Mouse (Mus musculus): Measurements from ENCODE around the gene Stard10.

The Stard10 gene

DNA sequence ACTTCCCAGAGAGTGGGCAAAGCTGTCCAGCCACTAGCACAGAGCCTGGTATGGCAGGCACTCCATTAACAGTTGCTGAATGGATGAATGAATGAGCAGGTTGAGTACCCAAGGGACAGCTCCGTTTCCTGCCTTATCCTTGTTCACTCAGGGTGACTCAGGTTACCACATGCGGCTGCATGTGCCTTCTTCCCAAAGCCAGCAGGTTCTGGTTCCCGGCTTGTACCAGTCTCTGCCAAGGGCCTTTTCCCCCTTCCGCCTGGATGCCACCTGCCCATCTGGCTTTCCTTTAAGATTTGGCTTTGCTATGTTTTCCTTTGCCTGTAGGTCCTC is 13.9 kb downstream of the Stard10 start:
- no peak for DNase-seq (ENCODE audit: low read depth)

DNA sequence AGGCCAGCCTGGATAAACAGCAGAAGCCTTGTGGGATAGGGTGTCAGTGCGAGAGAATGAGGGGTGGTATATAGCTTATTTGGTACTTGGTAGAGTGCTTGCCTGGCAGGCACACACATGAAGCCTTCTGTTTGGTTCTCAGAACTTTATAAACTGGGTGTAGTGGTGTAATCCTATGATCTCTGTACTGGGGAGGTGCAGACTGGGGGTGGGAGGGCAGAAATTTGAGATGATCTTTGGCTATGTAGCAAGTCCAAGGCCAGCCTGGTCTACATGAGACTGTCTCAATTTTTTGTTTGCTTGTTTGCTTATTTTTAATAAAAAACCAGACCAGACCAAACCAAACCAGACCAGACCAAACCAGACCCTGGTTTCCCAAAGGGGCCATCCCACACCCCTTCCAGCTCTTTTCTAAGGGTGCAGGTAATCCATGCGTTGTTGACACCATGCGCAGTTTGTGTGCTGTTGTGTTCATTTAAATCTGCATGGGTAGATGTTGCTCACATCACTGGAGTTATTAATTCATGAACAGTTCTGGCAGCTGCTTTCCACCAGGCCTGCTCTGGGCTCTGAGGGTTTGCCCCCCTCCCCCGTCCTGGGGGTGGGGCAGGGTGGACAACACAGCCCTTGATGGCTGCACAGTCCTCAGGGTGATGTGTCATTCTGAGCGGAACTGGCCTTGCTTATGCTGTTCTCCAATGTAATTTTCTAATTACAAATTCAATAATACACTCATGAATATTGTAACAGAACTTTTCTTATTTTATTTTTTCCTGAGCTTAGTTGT is 15.4 kb downstream of the Stard10 start:
- no peak for DNase-seq (ENCODE audit: low read depth)

DNA sequence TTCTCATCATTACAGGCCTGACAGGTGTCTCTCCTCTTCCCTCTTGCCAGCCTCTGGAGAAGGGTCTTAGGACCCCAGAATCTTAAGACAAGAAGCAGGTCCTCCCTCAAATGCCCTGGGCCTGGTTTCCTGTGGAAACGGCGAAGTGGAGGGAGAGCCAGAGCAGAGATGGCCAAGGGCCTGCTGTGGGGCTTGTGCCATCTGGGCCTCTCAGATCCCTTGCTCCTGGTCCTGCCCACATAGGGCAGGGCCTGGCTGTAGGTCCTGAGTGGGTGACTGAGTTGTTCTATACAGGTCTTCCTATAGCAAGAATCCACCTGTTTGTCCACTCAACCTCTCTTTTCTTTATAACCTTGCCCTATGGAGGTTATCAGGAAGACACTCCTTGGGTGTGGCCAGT is 18.3 kb downstream of the Stard10 start:
- no peak for DNase-seq (ENCODE audit: low read depth)

DNA sequence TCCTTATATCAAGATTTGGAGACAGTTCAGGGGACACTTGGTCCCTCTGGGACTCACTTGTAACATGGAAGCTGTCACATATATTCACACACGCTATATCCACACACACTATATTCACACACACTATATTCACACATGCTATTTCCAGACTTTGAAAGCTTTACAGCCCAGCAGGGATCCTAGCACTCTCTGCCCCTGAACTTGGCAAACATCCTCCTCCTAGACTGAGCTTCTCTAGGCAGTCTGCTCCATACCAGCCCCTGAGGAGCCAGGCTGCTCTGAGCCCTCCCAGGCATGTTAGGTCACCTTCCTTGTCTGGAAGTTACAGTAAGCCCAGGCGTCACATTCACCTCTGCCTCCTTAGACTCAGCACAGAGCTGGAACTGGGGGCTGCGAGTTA is 19.8 kb downstream of the Stard10 start:
- no peak for DNase-seq (ENCODE audit: low read depth)

DNA sequence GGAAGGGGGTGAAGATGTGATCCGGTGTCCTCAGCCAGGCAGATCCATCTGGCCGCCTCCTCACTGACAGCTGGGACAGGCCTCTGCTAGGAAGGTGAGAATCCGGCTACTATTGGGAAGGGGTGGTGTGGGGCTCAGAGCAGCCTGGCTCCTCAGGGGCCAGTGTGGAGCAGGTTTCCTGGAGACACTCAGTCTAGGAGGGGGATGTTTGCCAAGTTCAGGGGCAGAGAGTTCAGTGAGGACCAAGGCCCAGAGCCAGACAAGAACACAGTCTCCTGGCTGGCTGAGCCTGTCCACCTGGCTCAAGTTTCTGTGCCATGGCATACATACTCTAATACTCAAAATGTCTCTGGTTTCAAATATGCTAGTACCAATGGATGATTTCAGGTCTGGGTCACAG is 20.5 kb downstream of the Stard10 start:
- DNase-seq (ENCODE audit: low read depth) = no peak

DNA sequence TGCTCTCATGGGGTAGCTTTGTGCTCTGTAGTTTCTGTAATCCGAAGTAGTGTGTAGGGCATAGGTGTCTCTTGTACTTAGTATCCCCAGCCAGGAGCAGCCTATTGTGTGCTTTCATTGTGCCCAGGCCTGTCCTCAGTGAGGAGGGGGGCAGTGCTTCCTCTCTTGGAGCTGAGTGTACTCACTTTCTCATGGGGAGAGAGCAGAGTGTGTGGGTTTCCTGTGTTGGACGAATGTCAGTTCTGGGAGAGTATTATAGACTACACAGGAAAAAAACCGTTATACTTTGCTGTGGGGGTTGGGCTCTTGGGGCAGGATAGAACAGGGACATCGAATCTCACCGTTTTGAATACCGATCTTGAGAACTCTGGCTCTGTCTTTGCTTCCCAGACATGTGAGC is 24.5 kb downstream of the Stard10 start:
- peak; percentile 44 for DNase-seq (ENCODE audit: low read depth)

DNA sequence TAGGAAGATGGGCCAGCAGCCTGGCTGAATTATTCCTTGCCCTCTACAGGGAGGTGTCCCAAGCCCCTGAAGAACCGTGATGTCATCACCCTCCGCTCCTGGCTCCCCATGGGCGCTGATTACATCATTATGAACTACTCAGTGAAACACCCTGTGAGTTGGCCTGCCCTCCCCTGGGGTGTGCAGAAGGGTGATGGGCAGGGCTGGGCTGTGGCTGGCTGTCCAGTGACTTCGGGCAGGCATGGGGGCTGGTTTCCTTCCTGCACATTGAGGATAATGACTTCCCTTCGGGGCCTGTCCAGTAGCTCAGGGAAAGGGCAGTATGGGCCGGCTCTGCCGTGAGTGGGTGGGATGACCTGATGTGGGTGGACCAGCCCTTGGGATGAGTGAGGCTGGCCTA is 26.2 kb downstream of the Stard10 start:
- no peak for DNase-seq (ENCODE audit: low read depth)

DNA sequence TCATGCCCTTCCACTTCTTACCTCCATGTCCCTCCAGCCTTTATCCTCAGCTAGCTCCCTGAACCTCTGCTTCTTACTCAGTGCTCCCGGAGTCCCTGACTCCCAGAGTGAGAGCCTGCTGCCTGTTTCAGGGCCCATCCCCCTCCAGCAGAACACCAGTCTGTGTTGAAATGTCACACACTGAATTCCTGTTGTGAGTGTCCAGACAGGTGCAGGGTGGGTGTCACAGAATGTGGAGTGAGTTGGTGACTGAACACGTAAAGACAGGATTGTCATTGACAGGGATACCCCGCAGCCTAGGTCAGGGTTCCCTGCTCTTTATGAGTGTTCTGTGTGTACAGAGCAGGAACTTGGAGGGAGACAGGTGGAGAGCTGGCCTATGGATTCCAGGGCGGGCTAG is 28.0 kb downstream of the Stard10 start:
- DNase-seq (ENCODE audit: low read depth) = no peak

DNA sequence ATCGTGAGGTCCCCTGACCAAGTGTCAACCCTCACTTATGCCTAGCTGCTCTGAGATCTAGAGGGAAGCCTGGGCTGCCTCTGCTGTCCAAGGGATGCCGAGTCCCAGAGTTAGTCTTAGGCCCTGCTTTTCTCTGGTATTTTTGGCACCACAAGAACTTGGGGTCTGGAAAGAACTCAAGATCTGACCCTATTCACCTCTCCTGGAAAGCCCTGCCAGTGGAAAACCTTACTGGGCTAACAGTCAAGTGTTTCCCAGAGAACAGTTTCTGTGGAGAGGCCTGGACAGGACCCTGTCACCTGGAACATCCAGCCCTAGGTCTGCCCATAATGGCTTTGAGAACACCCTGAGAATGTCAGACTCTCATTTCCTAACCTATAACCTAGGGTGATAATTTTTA is 30.1 kb downstream of the Stard10 start:
- DNase-seq (ENCODE audit: low read depth) = no peak

DNA sequence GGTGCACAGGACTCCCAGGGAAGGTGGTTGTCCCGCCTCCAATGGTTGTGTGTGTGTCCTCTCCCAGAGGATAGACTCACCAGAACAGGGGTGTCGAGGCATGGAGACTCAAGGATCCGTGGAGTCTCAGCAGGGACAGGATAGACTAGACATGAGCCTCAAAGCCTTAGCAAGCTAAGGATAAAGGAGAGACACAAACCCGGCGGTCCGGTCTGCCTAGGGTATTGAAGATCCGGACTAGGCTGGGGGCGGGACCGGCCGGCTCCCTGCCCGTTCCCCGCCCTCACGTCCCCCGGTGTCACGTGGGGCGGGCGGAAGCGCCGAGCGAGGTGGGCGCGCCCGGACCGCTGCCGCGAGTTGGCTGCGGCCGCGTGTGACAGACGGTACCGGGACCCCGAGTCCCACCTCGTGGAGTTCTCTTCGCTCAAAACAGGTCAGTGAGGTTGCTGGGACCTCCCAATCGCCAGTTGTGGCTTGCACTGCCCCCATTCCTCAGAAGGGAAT is 30.9 kb downstream of the Stard10 start, which contains the start of gene Arap1:
Gene Arap1, plus strand, starts transcription at position 301 of the 504 bp plus-strand sequence.
- DNase-seq (ENCODE audit: low read depth) = peak; percentile 84

DNA sequence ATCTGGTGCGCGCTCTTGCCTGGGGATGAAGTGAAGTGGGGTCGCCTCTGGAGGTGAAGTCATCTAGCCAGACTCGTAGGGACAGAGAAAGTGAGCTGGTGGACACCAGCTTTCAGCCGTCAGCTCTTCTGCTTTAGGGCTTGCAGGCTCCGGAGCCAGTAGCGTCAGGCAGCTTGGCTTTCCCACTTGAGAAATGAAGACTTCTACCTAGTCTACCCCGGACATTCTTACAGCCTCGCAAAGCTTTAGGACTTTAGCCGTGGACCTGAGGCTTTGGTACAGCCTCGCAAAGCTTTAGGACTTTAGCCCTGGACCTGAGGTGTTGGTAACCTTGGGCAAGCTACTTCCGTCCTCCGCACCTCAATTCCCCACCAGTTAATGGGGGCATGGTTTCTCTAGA is 31.4 kb downstream of the Stard10 start:
- peak; percentile 49 for DNase-seq (ENCODE audit: low read depth)

DNA sequence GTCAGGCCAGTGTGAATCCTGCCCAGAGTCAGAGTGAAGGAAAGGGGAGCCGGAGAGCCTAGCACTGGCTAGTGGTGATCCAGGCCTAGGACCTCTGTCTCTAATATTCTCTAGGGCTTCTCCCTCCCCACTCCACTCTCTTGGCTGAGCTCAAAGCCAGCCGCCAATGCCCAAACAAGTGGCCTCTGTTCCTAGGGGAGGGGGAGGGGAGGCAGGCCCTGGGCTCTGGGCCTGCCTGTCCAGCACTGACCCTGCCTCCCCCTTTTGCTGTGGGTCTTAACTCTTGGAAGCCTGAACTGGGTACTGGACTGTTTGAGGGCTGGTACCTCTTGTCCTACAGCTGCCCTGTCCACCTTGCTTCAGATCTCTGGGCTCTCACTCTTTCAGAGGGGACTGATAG is 33.0 kb downstream of the Stard10 start:
- no peak for DNase-seq (ENCODE audit: low read depth)

DNA sequence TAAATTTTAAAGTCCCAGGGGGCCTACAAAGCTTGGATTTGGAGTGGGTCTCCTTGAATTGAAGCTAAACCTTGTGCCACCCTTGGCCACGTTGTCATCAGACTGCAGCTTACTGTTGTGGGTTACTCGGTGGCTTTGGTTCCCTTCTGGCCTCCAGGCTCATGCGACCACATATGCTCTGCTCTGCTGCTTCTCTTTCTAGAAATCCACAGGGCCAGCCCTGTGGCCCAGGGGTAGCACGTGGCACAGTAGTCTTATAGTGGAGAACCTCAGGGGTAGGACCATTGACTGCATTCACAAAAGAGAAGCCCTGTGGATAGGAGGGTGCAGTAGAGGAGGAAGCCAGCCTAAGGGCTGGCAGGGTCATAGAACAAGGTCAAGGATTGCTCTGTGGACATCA is 35.5 kb downstream of the Stard10 start:
- DNase-seq (ENCODE audit: low read depth) = no peak

DNA sequence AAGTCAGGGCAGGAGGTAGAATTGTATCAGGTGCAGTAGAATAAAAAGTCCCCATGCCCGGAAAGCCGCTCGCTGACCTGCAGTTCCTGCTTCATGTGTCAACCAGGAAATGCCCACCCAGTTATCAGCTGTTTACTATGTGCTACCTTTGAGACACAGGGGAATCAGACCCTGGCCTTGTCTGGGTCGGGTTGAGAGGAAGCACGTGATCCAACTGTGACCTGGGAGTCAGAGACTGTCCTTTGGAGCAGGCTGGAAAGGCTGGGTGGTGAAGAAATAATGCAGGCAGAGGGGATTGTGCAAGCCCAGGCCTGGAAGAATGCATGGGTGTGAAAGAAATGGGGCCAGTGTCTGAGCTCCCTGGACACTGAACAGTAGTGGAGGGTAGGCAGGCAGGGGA is 37.5 kb downstream of the Stard10 start:
- no peak for DNase-seq (ENCODE audit: low read depth)

DNA sequence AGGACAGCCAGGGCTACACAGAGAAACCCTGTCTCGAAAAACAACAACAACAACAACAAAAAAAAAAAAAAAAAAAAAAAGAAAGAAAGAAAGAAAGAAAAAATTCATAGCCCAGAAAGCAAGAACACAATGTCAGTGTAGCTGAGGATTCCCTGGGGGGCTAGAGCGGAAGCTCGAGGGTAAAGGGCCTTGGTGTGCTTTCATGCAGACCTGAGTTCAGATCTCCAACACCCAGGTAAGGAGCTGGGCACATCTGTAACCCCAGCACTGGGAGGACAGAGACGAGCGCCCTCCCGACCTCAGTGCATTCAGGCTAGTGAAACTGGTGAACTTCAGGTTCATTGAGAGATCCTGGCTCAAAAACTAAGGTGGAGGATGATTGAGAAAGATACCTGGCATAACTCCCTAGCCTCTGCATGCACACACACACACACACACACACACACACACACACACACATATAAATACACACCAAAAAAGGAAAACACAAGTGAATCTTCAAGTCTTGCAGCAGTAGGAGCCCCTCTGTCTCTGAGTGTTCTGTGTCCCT is 38.7 kb downstream of the Stard10 start:
- no peak for DNase-seq (ENCODE audit: low read depth)

DNA sequence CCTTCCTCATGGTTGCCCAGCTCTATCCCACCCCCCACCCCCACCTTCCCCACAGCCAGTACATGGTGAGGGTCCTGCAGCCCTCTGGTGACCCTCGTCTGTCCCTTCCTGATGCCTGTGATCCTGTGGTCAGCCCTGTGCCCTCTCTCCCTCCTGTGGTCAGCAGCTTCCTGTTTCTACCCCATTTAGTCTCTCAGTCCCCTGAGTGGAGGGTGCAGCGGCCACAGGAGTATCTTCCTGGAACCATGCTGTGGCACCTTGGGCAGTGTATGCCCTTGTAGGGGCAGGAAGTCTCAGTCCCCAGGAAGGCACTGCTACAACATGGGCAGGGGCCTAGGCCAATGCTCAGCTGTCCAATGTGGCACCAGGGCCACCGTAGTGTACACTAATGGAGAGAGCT is 40.0 kb downstream of the Stard10 start:
- no peak for DNase-seq (ENCODE audit: low read depth)

DNA sequence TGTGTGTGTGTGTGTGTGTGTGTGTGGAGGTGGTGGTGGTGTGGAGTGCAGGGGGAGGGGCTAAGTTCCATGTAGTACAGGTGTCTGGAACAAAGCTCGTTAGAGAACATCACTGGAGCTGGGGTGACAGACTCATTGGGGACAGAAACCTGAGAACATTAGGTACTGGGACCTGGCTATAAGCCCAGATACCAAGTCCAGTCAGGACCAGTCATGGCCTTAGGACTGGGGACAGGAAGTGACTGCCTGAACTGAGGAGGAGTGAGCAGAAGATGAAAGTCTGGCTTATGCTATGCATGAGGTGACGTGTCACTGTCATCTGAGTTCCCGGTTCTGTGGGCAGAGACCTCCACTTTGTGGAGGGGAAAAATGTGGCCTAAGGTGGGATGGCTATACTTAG is 43.5 kb downstream of the Stard10 start:
- no peak for DNase-seq (ENCODE audit: low read depth)

DNA sequence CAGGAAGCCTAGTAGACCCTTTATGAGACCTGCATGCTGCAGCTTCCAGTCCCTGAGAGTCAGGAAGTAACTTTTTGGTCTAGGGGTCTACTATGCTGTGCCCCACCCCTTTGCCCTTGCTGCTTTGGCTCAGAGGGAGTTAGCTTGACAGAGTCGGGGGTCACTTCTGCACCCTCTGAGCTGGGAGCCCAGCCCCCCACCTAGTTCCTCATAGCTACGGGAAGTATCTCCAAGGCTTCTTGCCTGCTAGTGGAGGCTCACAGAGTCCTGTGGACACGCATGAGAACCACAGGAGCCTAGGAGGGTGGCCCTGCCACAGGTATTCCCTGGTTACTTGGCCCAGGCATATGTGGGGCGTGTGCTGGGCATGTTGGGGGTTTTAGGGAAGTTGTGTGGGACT is 44.1 kb downstream of the Stard10 start:
- DNase-seq (ENCODE audit: low read depth) = no peak

DNA sequence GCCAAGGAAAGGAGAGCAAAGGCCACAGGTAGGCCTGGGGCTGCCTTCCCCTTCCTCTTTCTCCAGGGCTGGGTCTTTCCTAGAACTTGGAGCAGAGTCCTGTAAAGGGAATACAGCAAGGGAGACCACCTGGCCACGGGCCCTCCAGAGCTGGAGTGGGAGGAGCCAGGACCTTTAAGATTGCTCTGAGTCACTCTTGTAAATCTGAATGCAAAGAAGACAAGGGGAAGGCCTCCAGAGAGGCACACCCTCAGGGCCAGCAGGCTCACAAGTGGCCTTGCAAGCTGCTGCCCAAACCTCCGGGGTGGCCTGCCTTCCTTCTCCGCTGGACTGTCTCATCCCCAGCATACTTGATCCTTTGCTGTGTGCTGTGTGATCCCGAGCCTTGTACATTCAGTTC is 44.9 kb downstream of the Stard10 start:
- no peak for DNase-seq (ENCODE audit: low read depth)

DNA sequence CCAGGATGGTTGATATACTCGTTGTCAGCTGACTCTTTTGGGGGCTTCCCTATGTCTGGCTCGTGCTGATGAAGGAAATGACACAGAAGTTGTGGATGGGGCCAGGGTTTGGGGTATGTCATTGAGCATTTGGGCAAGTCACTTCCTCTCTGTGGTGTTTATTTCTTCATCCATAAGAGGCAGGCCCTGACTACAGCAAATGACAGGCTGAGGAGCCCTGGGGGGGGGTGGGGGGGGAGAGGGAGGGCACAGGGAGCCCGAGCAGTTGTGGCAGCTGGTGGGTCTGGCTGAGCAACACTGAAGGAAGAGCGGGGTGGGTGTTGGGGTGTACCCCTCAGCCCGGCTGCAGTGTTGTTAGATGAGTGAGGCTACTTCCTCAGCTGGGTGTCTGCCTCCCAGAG is 45.9 kb downstream of the Stard10 start:
- no peak for DNase-seq (ENCODE audit: low read depth)

DNA sequence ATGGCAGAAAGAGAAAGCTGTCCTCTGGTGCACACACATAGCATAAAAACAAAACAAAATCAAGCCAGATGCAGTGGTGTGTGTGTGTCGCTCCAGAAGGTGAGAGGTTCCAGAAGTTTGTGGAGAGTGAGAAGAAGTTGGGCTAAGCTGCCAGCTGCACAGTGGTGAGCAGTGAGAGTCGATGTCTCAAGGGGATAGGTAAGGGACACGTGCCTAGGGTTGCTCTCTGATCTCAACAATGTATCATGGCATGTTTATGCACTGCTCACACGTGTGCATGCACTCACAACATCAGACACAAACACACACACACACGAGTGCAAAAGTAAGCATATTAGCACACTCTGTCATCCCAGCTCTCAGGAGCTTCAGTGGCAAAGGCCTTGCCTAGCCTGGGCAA is 47.0 kb downstream of the Stard10 start:
- no peak for DNase-seq (ENCODE audit: low read depth)

DNA sequence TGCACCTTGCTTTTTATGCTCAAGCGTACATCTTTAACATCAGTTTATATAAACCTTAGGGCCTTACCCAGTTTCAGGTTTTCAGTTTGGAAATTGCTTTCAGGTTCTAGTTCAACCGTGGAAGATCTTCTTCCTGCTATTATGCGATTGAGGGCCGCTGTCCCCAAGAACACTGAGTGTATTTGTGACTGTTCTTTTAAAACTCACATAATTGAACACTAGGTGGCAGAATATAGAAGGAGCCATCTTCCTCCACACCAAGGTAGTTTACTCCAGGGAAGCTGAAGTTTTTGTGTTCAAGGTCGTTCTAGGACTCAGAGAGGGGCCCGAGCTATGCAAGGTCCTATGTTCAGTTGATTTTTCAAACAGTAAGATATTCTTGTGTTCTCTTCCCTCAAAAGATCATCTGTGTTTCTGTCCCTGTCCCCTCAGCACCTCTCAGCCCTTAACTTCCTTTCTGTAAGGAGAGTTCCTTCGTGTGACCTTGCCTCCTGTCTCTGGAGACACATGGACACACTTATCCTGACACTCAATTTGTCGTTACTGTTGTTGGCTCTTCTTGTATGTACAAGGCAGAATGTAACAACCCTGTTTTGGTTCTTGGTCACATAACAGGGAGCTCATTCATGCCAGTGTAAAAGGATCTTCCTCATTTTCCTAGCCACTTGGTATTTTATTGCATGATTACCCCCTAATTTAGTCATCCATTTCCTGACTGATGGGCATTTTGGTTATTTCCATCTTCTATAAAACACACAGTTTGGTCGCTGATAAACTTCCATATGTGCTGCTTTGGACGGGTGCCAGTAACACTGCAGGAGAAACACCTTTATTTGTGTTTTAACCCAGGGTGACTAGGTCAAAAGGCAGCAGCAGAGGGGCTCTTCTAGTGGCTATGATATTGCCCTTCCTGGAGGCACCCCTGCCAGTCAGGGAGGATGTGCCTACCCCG is 51.3 kb downstream of the Stard10 start:
- DNase-seq (ENCODE audit: low read depth) = peak; percentile 56

DNA sequence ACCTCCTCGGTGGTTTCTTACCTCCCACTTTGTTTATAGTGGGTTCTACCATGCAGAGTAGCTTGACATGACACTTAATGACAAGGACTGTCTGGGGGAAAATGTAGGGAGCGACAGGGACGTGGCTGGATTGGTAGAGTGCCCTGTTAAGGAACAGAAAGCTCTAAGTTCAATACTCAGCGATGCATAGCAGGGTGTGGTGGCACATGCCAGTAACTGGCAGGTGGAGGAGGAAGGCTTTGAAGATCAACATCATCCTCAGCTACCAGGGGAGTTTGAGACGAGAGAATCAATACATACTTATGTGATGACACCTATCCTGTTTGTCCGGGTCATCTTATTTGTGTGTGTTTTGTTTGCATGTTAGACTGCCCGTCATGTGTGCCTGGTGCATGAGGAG is 52.8 kb downstream of the Stard10 start:
- DNase-seq (ENCODE audit: low read depth) = no peak
